Comparison of ENCODE assay signal across 7 mouse cellular contexts in the genomic region with DNA sequence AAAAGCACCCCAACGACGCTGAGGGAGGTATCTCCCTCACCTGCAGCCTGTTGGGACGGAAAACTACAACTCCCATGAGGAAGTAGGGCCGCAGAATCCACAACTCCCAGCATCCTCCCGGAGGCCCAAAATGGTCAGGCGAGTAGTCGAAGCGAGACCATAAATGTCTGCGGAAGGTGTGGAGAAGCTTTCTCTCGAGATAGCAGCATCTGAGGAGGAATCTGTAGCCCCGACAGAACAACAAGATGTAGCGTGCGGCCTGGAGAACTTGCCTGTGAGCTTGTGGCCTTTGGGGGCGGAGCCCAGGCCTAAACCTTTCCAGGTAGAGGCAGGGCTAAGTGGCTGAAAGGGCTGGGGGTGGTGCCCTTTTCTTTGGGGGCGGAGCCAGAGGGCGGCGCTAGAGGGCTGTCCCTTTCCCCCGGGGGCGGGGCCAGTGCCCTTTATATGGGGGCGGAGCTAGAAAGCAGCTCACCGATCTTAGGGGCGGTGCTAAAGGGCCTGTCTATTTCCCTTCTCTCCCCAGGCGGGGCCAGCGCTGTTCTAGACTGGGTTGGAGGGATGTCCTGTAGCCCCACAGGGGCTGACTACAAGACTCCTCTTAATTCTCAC. TPM values are rescaled to one million over a fixed set of nuclear protein-coding genes. Genes with fewer than 3 reads are reported as not detected.
DNase-seq lines count a peak whose midpoint lies in the region; ATAC-seq lines count a peak whose summit lies in the region.

TSS of gene Setmar (plus strand) at position 128 of the 609 bp plus-strand sequence.

- H3K27ac ChIP-seq in embryonic facial prominence, embryonic 10.5 days (replicated peaks), result peak within 1 kb of the TSS; percentile 93
- H3K27ac ChIP-seq in limb, embryonic 10.5 days, result peak within 1 kb of the TSS; percentile 91
- H3K27ac ChIP-seq in midbrain, embryonic 13.5 days, result peak within 1 kb of the TSS; percentile 86

- peak within 1 kb of the TSS; percentile 71 for H3K4me3 ChIP-seq in embryonic facial prominence, embryonic 10.5 days
- H3K4me3 ChIP-seq in limb, embryonic 10.5 days, result peak within 1 kb of the TSS; percentile 63
- peak within 1 kb of the TSS; percentile 52 for H3K4me3 ChIP-seq in midbrain, embryonic 13.5 days (replicated peaks)

- 1% methylated on average over 24 of the region's 24 CpGs for WGBS in embryonic facial prominence, embryonic 10.5 days
- under 1% methylated on average over 24 of the region's 24 CpGs for WGBS in limb, embryonic 10.5 days
- under 1% methylated on average over 23 of the region's 24 CpGs for WGBS in midbrain, embryonic 13.5 days

- peak within 1 kb of the TSS; percentile 61 for H3K4me2 ChIP-seq in midbrain, embryonic 13.5 days (replicated peaks)

- 0 out of 2 replicates have a peak, but pooled peaks cover 6% of the 10 kb centered on the region for H3K4me1 ChIP-seq in embryonic facial prominence, embryonic 10.5 days
- no peaks in the 10 kb centered on the region for H3K4me1 ChIP-seq in limb, embryonic 10.5 days
- H3K4me1 ChIP-seq in midbrain, embryonic 13.5 days (replicated peaks), result 0 out of 2 replicates have a peak, but pooled peaks cover 3% of the 10 kb centered on the region

- DNase-seq in adrenal gland, postnatal 10 days, result peak; percentile 99
- peak; percentile 98 for DNase-seq in embryonic facial prominence, embryonic 10.5 days (ENCODE audit: low spot score)
- peak; percentile 96 for DNase-seq in kidney, adult 11 months
- peak; percentile 96 for DNase-seq in limb, embryonic 10.5 days (ENCODE audit: low spot score)
- DNase-seq in spleen, adult 12 weeks (ENCODE audit: low spot score), result peak; percentile 93

- ATAC-seq in granulocyte monocyte progenitor cell, adult 5-6 weeks (replicated peaks; ENCODE audit: poor library complexity, severe bottlenecking), result peak; percentile 96
- ATAC-seq in midbrain, embryonic 13.5 days, result peak; percentile 98

- peak within 1 kb of the TSS; percentile 62 for H3K9ac ChIP-seq in midbrain, embryonic 13.5 days (replicated peaks)

- no peaks in the 10 kb centered on the region for H3K9me3 ChIP-seq in embryonic facial prominence, embryonic 10.5 days
- no peaks in the 10 kb centered on the region for H3K9me3 ChIP-seq in limb, embryonic 10.5 days (replicated peaks)
- no peaks in the 10 kb centered on the region for H3K9me3 ChIP-seq in midbrain, embryonic 13.5 days

- H3K27me3 ChIP-seq in embryonic facial prominence, embryonic 10.5 days (replicated peaks; ENCODE audit: low read depth, poor library complexity, severe bottlenecking), result no peaks in the 10 kb centered on the region
- no peaks in the 10 kb centered on the region for H3K27me3 ChIP-seq in limb, embryonic 10.5 days (ENCODE audit: low read depth, poor library complexity, severe bottlenecking)
- no peaks in the 10 kb centered on the region for H3K27me3 ChIP-seq in midbrain, embryonic 13.5 days

- H3K36me3 ChIP-seq in embryonic facial prominence, embryonic 10.5 days (replicated peaks), result no peaks in the 10 kb centered on the region
- H3K36me3 ChIP-seq in limb, embryonic 10.5 days, result no peaks in the 10 kb centered on the region
- no peaks in the 10 kb centered on the region for H3K36me3 ChIP-seq in midbrain, embryonic 13.5 days

RNA-seq across cellular contexts. Expression of gene Setmar, which starts in this region (rescaled TPM):
- total RNA-seq in adrenal gland, postnatal 10 days (2021), result 1 to 10 TPM; 5.2 to 5.3 TPM
- 5.6 and 6.4 TPM in 2 replicates for polyA plus RNA-seq in embryonic facial prominence, embryonic 10.5 days (2016; fragmentation: Nextera tagmentation; extraction: Ambion mirVana)
- total RNA-seq in granulocyte monocyte progenitor cell, adult 5-6 weeks (2014; fragmentation: Nextera tagmentation), result 5.1 and 6.1 TPM in 2 replicates
- 3.3 and 5.0 TPM in 2 replicates for total RNA-seq in granulocyte monocyte progenitor cell, adult 5-6 weeks (2017)
- 5.6 and 7.1 TPM in 2 replicates for polyA plus RNA-seq in limb, embryonic 10.5 days (2016; fragmentation: Nextera tagmentation; extraction: Ambion mirVana)
- polyA plus RNA-seq in midbrain, embryonic 13.5 days (2015; fragmentation: Nextera tagmentation; extraction: Ambion mirVana), result 7.7 and 10.3 TPM in 2 replicates

Comparison
In these comparisons a context has a peak if more than half of its experiments do, and no peak if none do; other contexts are left out.
1. Peak in every context shown above with its lines: DNase-seq, ATAC-seq, H3K4me3 ChIP-seq and H3K27ac ChIP-seq.